Mouse (Mus musculus): Measurements from ENCODE around the gene Rgs10.

Gene Rgs10

DNA sequence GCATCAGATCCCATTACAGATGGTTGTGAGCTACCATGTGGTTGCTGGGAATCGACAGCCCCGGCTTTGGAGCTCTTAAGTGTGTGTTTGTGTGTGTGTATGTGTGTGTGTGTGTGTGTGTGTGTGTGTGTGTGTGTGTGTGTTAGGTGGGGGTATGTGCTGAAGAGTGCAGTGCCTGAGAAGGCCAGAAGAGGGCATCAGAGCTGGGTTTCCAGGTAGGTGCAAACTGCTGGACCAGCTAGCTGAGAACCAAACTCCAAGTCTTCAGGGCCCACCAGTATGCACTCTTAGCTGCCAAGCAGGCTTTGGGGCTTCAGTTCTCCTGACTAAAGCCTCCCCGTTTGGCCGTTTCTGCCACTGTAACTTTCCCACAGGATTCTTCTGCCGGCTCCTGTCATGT lies 10.3 kb downstream of the Rgs10 start:
- peak; percentile 21 to 32 for DNase-seq

DNA sequence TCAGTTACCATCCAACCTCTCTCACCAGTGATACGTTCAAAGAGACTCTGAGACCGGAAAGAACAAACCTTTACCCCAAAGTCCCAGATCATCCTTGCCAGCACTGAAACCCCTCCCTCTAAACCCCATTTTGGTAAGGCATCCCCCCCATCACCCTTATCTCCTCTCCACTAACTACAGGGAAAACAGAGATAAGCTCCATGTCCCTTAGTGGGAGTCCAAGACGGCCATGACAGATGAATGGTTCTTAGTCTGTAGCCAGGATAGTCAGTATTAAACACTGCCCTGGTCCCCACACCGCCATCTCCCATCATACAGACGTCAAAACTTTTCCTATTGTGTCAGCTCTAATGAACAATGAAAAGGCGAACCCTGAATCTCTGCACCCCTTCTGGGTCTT lies 14.6 kb downstream of the Rgs10 start:
- no peak for DNase-seq

DNA sequence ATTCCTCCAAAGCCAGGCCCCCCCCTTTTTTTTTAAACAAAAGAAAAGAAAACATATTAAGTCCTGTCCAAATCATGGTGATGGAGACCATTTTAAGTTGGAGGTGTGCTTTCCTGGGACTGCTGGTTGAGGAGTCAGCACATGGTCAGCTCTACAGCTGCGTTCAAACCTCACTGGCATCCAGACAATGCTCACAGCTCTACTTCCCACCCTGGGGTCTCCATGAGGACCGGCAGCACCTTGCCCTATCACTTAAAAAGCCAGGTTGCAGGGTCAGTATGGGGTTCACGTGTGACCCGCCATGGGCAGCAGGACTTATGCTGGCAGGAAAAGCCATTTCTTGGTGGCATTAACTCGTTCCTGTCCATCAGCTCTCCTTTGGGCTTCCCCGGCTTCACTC lies 15.0 kb downstream of the Rgs10 start:
- DNase-seq: no peak

DNA sequence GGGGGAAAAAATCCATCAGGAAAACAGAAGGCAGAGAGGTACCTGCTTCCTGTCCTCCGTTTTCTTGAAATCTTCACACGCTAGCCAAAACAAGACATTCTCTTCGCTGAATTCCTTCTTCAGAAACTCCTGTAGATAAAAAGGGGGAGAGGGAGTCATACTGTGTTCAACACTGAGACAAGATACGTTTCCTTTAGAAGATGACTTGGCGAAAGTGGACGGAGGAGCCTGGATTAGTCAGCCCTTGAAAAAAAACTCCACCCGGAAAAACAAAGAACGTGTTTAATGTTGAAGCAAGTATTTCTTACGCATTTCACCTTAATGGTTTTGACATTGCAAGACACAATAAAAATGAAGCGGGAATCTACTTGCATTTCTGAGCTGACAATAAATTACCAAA lies 15.4 kb downstream of the Rgs10 start:
- DNase-seq: no peak

DNA sequence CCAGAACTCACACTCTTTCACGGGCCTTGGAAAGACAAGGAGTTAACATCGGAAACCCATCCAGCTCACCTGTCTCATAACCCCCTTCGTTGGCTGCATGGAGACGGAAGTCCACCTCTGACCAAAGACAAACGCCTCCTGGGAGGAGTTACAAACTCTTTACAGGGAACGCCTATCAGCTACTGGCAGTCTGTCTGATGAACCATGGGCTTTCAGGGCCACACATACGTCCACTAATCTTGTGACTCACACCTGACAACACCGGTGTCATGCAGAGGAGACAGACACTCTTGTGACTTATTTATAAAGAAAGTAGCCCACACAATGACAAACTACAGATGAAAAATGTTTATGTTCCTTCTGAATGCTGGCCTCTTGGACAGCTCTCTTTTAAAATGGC lies 16.0 kb downstream of the Rgs10 start:
- no peak for DNase-seq

DNA sequence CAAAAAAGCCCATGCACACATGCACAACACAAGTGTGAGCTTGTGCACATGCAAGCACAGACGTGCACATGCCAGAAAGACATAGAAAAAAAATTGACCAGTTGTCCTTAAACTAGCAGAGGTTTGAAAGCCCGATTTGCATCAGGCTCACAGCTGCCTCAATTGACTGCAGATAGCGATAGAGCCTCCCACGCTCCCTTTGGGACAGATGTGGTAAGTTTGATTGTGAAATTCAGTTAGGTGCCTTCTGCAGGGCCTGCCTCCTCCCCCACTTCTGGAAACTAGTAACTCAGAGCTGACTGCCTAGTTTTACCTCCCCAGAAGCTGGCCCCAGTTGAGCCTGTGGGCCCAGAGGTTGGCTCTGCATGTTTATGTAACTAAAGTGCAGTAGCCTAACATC lies 19.9 kb downstream of the Rgs10 start:
- DNase-seq: no peak

DNA sequence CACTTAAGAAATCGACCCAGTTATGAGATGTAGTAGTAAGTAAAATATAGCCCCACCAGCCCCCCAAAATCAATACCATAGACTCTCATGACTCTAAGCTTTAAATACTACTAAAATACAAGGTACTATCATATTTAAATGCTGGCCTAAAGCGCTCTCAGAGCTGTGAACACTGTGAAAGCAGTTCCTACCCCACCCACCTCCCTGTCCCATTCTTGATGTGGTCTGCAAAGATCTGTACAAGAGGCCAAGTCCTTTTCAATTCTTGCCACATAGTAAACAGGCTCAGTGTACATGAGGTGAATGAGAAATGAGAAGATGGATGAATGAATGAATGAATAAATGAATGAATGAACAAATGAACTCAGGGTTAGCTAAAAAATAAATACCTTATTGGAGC lies 21.5 kb downstream of the Rgs10 start:
- no peak for DNase-seq

DNA sequence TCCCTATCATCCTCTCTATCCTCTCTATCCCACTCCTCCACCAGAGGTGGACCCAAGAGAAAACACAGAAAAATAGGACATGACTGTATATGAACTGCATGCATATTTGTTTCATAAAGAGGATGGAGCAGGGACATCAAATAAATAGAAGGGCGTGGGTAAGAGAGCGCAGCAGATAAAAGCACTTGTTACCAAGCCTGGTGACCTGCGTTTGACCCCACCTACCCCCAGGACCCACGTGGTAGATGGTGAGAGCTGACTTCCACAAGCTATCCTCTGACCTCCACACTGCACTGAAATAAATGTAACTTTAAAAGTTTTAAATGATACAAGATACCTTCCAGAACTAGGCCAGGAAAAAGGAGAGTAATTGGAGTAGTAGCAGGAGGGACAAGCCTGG lies 24.8 kb downstream of the Rgs10 start:
- DNase-seq: no peak

DNA sequence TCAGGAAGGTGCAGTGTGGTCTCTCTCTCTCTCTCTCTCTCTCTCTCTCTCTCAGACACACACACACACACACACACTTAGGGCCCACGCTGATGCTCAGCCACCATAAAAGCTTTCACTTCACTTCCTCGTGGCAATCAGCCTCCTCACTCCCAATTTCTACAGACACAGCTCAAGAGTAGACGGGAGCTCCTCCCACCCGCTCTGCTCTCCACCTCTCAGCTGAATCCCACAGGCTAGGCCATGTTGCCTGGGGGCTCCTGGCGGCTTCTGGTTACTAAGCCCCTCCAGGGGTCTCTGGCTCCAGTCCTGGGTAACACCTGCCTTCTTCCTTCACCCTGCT lies 25.6 kb downstream of the Rgs10 start:
- DNase-seq: no peak

DNA sequence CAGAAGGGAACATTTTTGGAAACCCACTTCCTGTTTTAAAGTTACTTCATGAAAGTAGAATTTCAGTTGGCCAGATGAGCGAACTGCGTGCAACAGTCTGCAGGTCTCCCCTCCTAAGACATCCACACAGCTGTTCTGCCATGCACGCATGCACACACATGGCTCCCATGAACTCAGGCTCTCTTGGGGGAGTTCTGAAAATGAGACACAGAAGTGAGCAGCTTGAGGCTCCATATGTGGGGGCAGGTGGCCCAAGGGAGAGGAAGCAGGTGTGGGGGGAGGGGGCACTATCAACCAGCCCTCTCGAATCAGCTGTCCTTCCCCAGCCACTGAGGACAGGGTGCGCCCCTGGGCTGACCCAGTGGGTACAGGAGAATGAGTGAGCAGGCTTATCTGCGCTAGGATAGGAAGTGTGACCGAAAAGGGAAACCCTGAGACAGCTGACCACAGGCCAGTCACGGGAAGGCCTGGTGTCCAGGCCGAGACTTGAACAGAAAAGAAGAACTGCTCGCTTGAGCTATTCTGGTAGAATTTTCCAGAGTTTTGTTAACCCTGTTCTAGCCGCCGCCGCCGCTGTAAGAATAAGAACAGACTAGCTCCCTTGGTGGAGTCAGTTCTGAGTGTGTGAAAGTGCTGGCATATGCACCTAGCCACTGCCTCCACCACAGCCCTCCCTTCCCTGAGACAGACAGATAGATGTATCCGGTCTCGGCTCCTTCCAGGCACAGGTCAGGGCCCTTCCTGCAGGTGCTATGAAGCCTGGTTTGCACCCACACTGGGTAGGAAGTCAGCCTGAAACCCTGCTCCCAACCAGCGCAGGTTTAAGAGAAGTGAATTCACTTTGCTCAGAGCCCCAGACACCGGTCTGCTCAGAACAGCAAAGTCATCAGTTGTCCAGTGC lies 26.2 kb downstream of the Rgs10 start:
- peak in 1 of 2 experiments; percentile 22 for DNase-seq

DNA sequence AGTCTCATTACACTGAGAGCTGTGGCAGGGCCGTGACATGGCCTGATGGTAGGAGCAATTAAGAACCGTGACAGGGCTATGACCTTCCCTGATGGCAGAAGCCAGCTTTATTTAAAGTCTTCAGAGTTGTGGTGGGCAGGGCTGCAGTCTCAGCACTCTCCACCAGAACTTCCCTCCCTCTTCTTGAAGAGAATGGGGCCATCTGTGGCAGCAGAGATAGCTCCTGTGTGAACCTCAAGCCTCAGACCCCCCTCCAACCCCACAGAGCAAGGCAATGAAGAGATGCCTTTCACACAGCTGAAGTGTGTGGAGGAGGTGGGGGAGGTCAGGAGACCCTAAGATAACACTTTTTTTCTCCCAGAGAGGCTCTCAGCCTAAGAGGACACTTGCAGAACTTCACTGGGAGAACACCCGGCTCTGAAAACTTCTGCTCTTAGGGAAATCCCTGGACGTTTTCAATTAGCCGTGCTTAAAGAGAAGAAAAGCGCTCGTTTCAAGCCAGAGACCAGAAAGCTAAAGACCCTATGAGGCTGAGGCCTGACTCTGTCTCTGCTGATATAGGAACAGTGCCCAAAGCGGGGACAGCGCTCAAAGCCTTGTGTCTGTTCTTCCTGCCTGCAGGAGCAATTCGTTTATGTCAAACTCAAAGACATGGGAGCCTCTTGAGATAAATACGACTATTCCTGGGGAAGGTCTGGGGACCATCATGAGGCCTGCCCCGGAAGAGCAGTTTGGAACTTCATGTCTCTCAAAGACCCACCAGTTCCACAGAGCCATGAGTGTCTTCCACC lies 27.1 kb downstream of the Rgs10 start:
- no peak for DNase-seq

DNA sequence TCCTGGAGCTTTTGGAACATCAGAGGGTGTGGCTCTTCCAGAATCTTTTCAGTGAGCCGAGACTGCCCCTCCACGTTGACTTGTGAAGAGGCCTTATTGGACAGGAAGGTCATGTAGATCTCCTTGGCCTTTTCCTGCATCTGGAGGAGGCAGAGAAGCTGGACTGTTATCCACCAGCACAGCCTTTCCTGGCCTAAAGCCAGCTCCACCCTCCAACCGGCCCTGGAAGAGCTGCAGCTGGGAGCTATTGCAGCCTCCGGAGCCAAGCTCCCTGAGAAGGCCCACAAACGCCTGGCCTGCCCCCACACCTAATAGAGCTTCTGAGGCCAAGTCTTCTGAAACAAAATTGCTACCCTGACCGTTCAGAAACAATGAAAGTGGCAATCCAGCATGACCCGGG lies 29.6 kb downstream of the Rgs10 start:
- DNase-seq: peak; percentile 82 to 89

DNA sequence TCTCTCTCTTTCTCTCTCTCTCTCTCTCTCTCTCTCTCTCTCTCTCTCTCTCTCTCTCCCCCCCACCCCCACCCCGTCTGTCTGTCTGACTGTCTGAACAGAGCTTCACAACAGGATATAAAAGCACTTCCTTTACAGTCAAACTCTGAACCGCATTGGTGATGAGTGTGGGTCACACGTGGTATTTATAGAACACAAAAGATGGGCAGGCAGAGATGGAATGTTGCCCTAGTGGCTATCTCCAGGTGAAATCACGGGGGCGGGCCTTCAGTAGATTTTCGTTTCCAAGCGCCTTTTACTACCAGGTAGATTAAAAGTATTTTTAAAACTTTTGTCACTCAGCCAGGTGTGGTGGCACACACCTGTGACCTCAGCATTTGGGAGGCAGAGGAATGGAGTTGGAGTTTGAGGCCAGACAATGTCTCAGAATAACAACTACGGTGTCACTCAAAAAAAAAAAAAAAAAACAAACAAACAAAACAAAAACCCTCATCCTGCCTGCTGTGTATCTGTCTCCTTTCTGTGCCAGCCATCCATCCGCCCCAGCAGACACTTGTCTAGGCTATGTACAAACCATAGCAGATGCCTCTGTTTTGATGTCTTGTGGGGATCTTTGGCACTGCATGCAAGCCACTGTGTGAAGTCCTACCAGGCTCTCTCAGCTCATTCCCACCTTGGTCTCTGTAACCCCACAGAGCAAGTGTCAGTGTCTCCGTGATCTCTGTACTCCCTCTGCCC lies 34.7 kb downstream of the Rgs10 start:
- DNase-seq: no peak

DNA sequence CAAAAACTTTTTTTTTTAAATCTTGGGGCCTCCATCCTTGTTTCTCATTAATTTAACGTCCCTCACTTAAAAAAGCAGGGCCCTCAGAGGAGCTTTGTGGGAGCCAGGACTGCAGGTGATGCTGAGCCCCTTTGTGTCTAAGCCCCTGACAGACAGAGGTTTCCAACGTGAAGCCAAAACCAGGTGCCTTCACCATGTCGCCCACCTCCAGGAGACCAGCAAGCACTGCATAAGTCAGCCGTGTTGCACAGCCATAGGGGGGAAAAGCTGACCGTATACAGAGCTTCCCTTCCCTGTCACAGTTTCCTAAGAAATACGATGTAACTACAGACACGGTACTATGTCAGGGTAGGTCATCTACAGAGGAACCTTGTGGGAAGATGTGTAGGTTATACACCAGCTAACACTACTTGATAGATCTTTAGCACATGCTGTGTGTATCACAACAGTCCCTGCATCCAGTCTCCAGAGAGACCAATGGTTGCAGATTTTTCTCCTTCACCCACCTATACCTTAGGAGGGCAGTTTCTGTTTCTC lies 35.3 kb downstream of the Rgs10 start:
- DNase-seq: no peak

DNA sequence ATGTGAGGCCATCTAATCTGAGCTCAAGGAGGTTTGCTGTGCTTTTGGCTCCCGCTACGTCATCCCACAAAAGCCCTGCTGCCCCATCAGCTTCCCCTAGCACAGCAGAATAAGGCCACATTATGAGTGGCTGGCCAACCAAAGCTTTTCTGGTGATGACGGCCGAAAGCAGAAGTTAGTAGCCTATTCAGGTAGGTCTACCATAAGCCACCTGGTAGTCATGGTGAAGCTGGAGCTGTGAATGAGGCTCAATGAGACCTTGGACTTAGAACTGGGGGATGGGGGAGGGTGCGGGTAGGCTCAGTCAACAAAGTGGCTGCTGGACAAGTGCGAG lies 36.1 kb downstream of the Rgs10 start:
- DNase-seq: no peak

DNA sequence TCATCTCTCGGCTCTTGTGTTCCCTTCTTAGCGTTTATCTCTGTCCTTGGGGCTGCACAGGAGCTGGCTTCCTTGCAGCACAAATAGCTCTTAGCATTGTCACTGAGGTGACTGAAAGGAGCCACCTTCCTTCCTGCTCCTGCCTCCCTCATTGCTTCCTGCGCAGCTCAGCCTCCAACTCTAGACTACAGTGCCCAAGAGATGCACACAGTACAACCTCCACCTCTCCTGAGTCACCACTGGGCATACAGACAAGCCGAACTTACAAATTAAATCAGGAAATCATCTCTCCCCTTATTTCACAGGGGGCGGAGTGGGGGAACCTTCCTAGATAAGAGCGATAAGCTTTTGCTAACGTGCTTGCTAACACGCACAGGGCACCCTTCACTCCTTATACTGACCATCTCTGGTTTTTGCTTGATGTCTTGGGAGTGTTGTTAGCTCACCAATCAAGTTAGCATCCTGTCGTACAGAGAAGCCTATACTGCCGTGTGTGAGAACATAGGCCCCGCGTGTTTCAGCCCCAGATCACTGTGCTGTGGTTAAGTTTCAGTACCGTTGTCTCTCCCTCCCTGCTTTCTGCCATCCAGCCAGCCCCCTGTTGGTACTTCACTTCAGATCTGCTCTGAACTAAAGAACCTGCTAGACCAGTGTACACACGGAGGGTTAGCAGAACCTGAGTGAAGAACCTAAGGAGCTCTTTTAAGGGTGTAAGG lies 36.6 kb downstream of the Rgs10 start:
- DNase-seq: no peak

DNA sequence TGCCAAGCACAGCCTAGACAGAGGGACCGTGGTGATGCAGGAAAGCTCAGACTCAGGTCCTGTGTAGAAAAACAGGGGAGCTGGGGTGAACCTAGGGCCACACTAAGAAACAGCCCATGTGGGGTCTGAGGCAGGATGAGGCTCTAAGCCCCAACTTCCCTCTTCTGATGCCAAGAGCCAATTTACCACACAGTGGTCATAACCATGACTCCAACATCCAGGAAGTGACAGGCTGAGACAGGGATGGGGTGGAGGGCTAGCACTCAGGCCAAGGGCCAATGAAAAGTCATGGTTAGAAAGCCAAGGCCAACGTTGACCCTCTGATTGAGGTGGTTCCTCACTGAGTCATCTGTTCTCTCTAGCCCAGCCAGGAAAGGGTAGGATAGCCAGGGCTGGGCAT lies 37.6 kb downstream of the Rgs10 start:
- no peak for DNase-seq

DNA sequence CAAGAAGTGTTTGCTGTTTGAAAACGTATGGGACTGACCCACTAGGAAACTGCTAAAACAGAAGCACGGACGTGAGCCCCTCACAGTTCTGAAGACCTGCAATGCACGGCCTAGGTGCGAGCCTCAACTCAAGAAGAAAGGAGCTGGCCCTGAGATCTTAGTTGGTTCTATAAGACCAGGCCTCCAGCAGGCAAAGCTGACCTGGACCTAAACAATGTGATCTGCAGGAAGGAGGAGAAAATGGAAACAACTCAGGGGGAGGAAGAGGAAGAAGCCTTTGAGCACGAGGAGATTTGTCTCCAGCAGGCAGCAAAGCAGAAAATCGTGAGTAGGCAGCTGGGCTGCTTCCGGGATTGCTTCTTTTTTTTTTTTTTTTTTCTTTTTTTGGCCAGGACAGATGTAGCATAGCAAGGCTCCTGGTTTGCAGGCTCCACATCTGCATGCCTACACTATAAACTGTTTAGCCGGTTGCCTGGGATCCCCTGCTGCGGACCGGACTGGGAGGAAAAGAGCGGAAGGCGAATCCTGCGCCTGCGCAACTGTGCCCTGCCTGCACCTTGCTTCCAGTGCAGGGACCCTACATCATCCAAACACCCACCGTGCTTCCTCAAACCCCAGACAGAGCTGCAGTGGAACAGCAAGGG lies 39.3 kb downstream of the Rgs10 start:
- DNase-seq: no peak

DNA sequence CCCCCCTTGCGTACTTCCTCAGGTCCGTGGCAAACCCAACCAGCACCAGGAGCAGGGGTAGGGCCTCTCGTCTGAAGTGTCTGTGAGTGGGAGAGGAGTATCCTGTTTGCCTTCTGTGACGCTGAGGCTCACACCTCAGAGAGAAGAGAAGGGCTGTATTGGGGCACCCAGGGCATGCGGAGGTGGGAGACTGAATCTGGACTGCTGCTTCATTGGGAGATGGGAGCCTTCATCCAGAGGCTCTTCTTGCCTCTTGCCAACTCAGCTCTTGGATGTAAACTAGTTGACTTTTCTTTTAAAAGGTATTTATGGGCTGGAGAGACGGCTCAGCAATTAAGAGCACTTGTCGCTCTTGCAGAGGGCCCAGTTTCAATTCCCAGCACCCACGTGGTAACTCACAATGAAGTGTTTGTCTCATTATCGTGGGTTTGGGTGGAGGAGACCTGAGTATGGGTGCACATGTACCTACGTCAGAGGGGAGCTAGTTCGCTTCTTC lies 42.3 kb downstream of the Rgs10 start:
- no peak for DNase-seq

DNA sequence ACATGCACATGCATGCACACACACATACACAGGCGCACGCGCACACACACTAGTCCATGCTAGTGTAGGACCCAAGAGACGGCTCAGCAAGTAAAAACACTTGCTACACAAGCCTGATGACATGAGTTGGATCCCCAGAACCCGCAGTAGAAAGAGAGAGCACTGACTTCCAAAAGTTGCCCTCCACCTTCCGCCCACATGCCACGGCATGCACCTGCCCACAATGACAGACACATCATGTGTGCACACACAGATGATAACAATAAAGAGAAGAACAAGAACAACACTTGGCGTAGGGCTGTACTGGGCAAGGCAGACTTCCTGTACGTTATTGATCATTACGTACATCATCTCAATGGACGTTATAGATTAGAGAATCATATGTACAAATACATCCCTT lies 44.4 kb downstream of the Rgs10 start:
- no peak for DNase-seq

DNA sequence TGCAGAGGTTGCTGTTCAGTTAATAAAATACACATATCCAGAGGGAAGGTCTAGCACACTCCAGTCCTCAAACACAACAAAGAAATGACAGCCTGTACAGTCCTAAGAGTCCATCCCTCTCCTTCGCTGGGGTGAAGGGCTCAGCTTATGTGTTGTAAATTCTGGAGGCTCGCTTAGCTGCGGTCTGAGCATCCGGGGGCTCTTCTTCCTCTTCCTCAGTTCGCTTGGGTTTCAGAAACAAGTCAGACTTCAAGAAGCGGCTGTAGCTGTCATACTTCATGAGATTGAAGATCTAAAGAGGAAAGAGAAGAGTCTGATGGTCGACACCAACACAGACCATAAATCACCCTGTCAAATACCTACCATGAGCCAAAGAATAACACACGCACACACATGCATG lies 44.8 kb downstream of the Rgs10 start:
- no peak for DNase-seq

DNA sequence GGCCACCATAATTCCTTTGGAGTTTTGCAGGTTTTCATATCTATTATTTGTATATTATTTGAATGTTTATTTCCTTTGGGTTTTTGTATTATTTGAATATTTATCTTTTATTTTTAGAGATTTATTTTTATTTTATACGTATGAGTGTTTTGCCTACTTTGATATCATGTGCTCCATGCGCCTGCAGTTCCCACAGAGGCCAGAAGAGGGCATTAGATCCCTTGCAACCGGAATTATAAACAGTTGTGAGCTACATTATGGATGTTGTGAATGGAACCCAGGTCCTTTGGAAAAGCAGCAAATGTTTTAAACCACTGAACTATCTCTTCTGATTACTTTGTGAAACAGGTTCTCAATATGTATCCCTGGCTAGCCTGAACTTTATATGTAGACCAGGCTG lies 46.2 kb downstream of the Rgs10 start:
- DNase-seq: peak; percentile 50 to 52
